Comparison of ENCODE assay signal across 8 mouse cellular contexts in the genomic region with DNA sequence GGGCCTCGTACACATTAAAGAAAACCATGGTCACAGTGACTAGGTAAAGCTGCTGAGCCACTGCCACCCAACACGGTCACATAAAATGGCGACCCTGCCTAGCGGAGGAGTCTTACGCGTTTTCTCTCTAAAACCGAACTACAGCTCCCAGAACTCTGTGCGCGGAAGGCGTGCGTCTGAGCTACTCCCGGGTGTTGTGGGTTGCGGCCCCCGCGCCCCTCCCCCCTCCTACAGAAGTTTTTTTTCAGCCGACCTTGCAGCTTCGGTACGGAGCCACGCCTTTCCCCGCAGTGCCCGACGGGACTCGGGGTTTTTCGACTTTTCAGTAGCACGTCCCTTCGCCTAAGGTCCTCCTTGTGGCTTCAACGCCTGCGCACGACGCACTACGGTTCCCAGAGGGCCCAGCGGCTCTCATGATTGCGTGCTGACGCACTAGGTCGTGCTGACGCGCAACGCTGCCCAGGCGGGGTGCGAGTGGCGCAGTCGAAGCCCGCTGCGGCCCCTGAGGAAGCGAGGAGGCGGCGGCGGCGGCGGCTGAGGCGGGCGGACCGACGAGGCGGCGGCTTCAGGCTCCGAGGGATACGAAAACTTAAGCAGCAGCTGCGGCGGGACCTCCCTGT. TPM values are rescaled to one million over a fixed set of nuclear protein-coding genes. Genes with fewer than 3 reads are reported as not detected.
DNase-seq lines count a peak whose midpoint lies in the region; ATAC-seq and TF ChIP-seq lines count a peak whose summit lies in the region.

No protein-coding gene starts in this region.

- peak overlapping the region; percentile 94 for H3K4me3 ChIP-seq in bone marrow macrophage, adult 2 months (ENCODE audit: insufficient read depth, low read length)
- peak overlapping the region; percentile 98 for H3K4me3 ChIP-seq in embryonic fibroblast, embryonic 13.5 days (ENCODE audit: insufficient read depth, low read length)
- H3K4me3 ChIP-seq in kidney, embryonic 14.5 days (ENCODE audit: low read length), result peak overlapping the region; percentile 99
- H3K4me3 ChIP-seq in limb, embryonic 15.5 days, result peak overlapping the region; percentile 99

- H3K27me3 ChIP-seq in kidney, embryonic 14.5 days (ENCODE audit: control insufficient read depth, insufficient read depth, low read length), result no peaks in the 10 kb centered on the region
- H3K27me3 ChIP-seq in limb, embryonic 15.5 days, result no peaks in the 10 kb centered on the region

- H3K36me3 ChIP-seq in kidney, embryonic 14.5 days (ENCODE audit: control insufficient read depth, insufficient read depth, low read length), result peaks cover 11% of the 10 kb centered on the region
- peaks cover 10% of the 10 kb centered on the region for H3K36me3 ChIP-seq in limb, embryonic 15.5 days

- H3K9ac ChIP-seq in kidney, embryonic 14.5 days (ENCODE audit: low read depth, low read length), result peak overlapping the region; percentile 99
- H3K9ac ChIP-seq in limb, embryonic 15.5 days, result peak overlapping the region; percentile 97

- H3K9me3 ChIP-seq in kidney, embryonic 14.5 days (ENCODE audit: control insufficient read depth, low read length), result no peaks in the 10 kb centered on the region
- no peaks in the 10 kb centered on the region for H3K9me3 ChIP-seq in limb, embryonic 15.5 days

- peak; percentile 98 for ATAC-seq in kidney, embryonic 14.5 days (ENCODE audit: low FRiP score, low TSS enrichment)
- peak; percentile 98 for ATAC-seq in limb, embryonic 15.5 days (ENCODE audit: insufficient number of reproducible peaks, low FRiP score, low TSS enrichment, low read depth)

- H3K4me1 ChIP-seq in bone marrow macrophage, adult 2 months (ENCODE audit: control insufficient read depth, insufficient read depth, low read length), result peaks cover 17% of the 10 kb centered on the region
- H3K4me1 ChIP-seq in embryonic fibroblast, embryonic 13.5 days (ENCODE audit: control insufficient read depth, insufficient read depth, low read length), result peaks cover 3% of the 10 kb centered on the region
- H3K4me1 ChIP-seq in kidney, embryonic 14.5 days (ENCODE audit: control insufficient read depth, insufficient read depth, low read length), result peaks cover 23% of the 10 kb centered on the region
- peaks cover 31% of the 10 kb centered on the region for H3K4me1 ChIP-seq in limb, embryonic 15.5 days

- TF ChIP-seq POLR2A in bone marrow macrophage, adult 2 months (IDR thresholded peaks at IDR 0.05; ENCODE audit: borderline replicate concordance, low read depth, low read length), result no peak
- peak; percentile 71 for TF ChIP-seq POLR2A in embryonic fibroblast, embryonic 13.5 days (IDR thresholded peaks at IDR 0.05; ENCODE audit: low read depth, low read length)

- H3K27ac ChIP-seq in bone marrow macrophage, adult 2 months (ENCODE audit: insufficient read depth, low read depth, low read length), result peak overlapping the region; percentile 91
- peak overlapping the region; percentile 68 for H3K27ac ChIP-seq in embryonic fibroblast, embryonic 13.5 days (ENCODE audit: insufficient read depth, low read length)
- peak overlapping the region; percentile 96 for H3K27ac ChIP-seq in kidney, embryonic 14.5 days (ENCODE audit: low read depth, low read length)
- peak overlapping the region; percentile 97 for H3K27ac ChIP-seq in limb, embryonic 15.5 days

- TF ChIP-seq CTCF in bone marrow macrophage, adult 2 months (IDR thresholded peaks at IDR 0.05; ENCODE audit: low read depth, low read length), result no peak
- no peak for TF ChIP-seq CTCF in embryonic fibroblast, embryonic 13.5 days (IDR thresholded peaks at IDR 0.05; ENCODE audit: borderline replicate concordance, insufficient read depth, low read length)

- peak overlapping the region; percentile 55 for H3K4me2 ChIP-seq in kidney, embryonic 14.5 days (replicated peaks; ENCODE audit: low read depth, low read length)
- peak overlapping the region; percentile 59 for H3K4me2 ChIP-seq in limb, embryonic 15.5 days

- DNase-seq in A20 (ENCODE audit: low read depth, low spot score), result peak; percentile 99
- peak; percentile 98 for DNase-seq in heart, adult 9 months (ENCODE audit: low spot score in 2 of 2)
- peak; percentile 91 to 95 for DNase-seq in monocyte, adult 2 months (ENCODE audit: low read depth in 1 of 2, low spot score in 2 of 2)
- DNase-seq in spleen, postnatal 36 days (ENCODE audit: low spot score in 2 of 2), result peak; percentile 98 to 99

- under 1% methylated on average over 58 of the region's 60 CpGs for WGBS in kidney, embryonic 14.5 days
- under 1% methylated on average over 60 of the region's 60 CpGs for WGBS in limb, embryonic 15.5 days

RNA-seq across cellular contexts. Expression of a gene that starts 12.5 kb away (rescaled TPM):
- polyA plus RNA-seq in bone marrow macrophage, adult 2 months (2012; ENCODE audit: insufficient read depth, insufficient read length, missing spikeins), result 502 and 543 TPM in 2 replicates
- 264 and 303 TPM in 2 replicates for polyA plus RNA-seq in embryonic fibroblast, embryonic 13.5 days (2011; ENCODE audit: insufficient read length, low read depth, missing spikeins)
- polyA plus RNA-seq in kidney, embryonic 14.5 days (2014; fragmentation: Nextera tagmentation; extraction: Ambion mirVana), result 560 and 567 TPM in 2 replicates
- polyA plus RNA-seq in limb, embryonic 15.5 days (2015; fragmentation: Nextera tagmentation; extraction: Ambion mirVana), result 425 and 436 TPM in 2 replicates

RNA-seq across cellular contexts. Expression of a gene that starts 17.0 kb away (rescaled TPM):
- 1.6 and 1.8 TPM in 2 replicates for polyA plus RNA-seq in bone marrow macrophage, adult 2 months (2012; ENCODE audit: insufficient read depth, insufficient read length, missing spikeins)
- 2.2 and 2.8 TPM in 2 replicates for polyA plus RNA-seq in embryonic fibroblast, embryonic 13.5 days (2011; ENCODE audit: insufficient read length, low read depth, missing spikeins)
- 40.7 and 43.7 TPM in 2 replicates for polyA plus RNA-seq in kidney, embryonic 14.5 days (2014; fragmentation: Nextera tagmentation; extraction: Ambion mirVana)
- polyA plus RNA-seq in limb, embryonic 15.5 days (2015; fragmentation: Nextera tagmentation; extraction: Ambion mirVana), result 34.2 and 39.9 TPM in 2 replicates

RNA-seq across cellular contexts. Expression of a gene that starts 26.1 kb away (rescaled TPM):
- 240 and 243 TPM in 2 replicates for polyA plus RNA-seq in bone marrow macrophage, adult 2 months (2012; ENCODE audit: insufficient read depth, insufficient read length, missing spikeins)
- polyA plus RNA-seq in embryonic fibroblast, embryonic 13.5 days (2011; ENCODE audit: insufficient read length, low read depth, missing spikeins), result 303 and 364 TPM in 2 replicates
- 982 and 1,429 TPM in 2 replicates for polyA plus RNA-seq in kidney, embryonic 14.5 days (2014; fragmentation: Nextera tagmentation; extraction: Ambion mirVana)
- 1,045 and 1,117 TPM in 2 replicates for polyA plus RNA-seq in limb, embryonic 15.5 days (2015; fragmentation: Nextera tagmentation; extraction: Ambion mirVana)

RNA-seq across cellular contexts. Expression of a gene that starts 31.5 kb away (rescaled TPM):
- polyA plus RNA-seq in bone marrow macrophage, adult 2 months (2012; ENCODE audit: insufficient read depth, insufficient read length, missing spikeins), result 20.4 and 21.3 TPM in 2 replicates
- 29.3 and 33.0 TPM in 2 replicates for polyA plus RNA-seq in embryonic fibroblast, embryonic 13.5 days (2011; ENCODE audit: insufficient read length, low read depth, missing spikeins)
- polyA plus RNA-seq in kidney, embryonic 14.5 days (2014; fragmentation: Nextera tagmentation; extraction: Ambion mirVana), result 73.0 and 91.7 TPM in 2 replicates
- 65.7 and 69.8 TPM in 2 replicates for polyA plus RNA-seq in limb, embryonic 15.5 days (2015; fragmentation: Nextera tagmentation; extraction: Ambion mirVana)

RNA-seq across cellular contexts. Expression of a gene that starts 33.0 kb away (rescaled TPM):
- not detected in 2 replicates for polyA plus RNA-seq in bone marrow macrophage, adult 2 months (2012; ENCODE audit: insufficient read depth, insufficient read length, missing spikeins)
- polyA plus RNA-seq in embryonic fibroblast, embryonic 13.5 days (2011; ENCODE audit: insufficient read length, low read depth, missing spikeins), result not detected in 2 replicates
- polyA plus RNA-seq in kidney, embryonic 14.5 days (2014; fragmentation: Nextera tagmentation; extraction: Ambion mirVana), result 0.26 and 0.41 TPM in 2 replicates
- not detected in 2 replicates for polyA plus RNA-seq in limb, embryonic 15.5 days (2015; fragmentation: Nextera tagmentation; extraction: Ambion mirVana)

Comparison
In these comparisons a context has a peak if more than half of its experiments do, and no peak if none do; other contexts are left out.
1. Peak in every context shown above with its lines: DNase-seq, ATAC-seq, H3K4me3 ChIP-seq and H3K27ac ChIP-seq.